Mouse (Mus musculus) forebrain, embryonic 10.5 days (tissue): ENCODE measurements around the gene Siglec1. TPM values are rescaled to one million over a fixed set of nuclear protein-coding genes. Genes with fewer than 3 reads are reported as not detected.

Experiments
- microRNA-seq: library from miRNA; unstranded; fragments of <30 nt; microRNA quantifications from one replicate; pipeline ENCODE4, GENCODE M21; 2017
- polyA plus RNA-seq: library from polyadenylated mRNA; unstranded; fragments of >200 nt; fragmentation: Nextera tagmentation; extraction: Ambion mirVana; gene quantifications from 2 replicates; pipeline ENCODE4 v1.2.1, GENCODE M21; 2016

Siglec1 gene
- polyA plus RNA-seq, 1 experiment from 2014 or later, result 0.12 TPM

Small RNA genes lying within 50 kb of the gene (microRNA-seq; reads per million reads assigned to microRNA genes)
- not detected for gene Mir6973b

Other genes with a start within 250 kb of the Siglec1 start
- gene 4930402H24Rik, start 180.4 kb downstream of the Siglec1 start, polyA plus RNA-seq, result 23.9 and 24.3 TPM in 2 replicates
- gene Atrn, start 180.3 kb downstream of the Siglec1 start, polyA plus RNA-seq, result 5.4 and 6.6 TPM in 2 replicates
- 3.1 and 3.3 TPM in 2 replicates for gene Gfra4, start 43.7 kb downstream of the Siglec1 start, polyA plus RNA-seq
- 0.63 TPM in 1 of 2 replicates, not detected in the other for gene Adam33, start 23.0 kb downstream of the Siglec1 start, polyA plus RNA-seq
- 8.4 and 8.7 TPM in 2 replicates for gene Hspa12b, start 40.5 kb upstream of the Siglec1 start, polyA plus RNA-seq
- not detected in 2 replicates for gene Gm11037, start 46.7 kb upstream of the Siglec1 start, polyA plus RNA-seq
- 128 and 129 TPM in 2 replicates for gene 1700037H04Rik, start 73.3 kb upstream of the Siglec1 start, polyA plus RNA-seq
- gene Cenpb, start 93.3 kb upstream of the Siglec1 start, polyA plus RNA-seq, result 8.9 and 10.0 TPM in 2 replicates
- gene Cdc25b, start 100.2 kb upstream of the Siglec1 start, polyA plus RNA-seq, result 65.9 and 79.3 TPM in 2 replicates
- gene Spef1, start 100.5 kb upstream of the Siglec1 start, polyA plus RNA-seq, result 4.4 and 4.6 TPM in 2 replicates
- gene Ap5s1, start 120.3 kb upstream of the Siglec1 start, polyA plus RNA-seq, result 23.2 and 26.9 TPM in 2 replicates
- gene Mavs, start 147.3 kb upstream of the Siglec1 start, polyA plus RNA-seq, result 19.7 and 20.1 TPM in 2 replicates
- 38.9 and 44.8 TPM in 2 replicates for gene Pank2, start 175.7 kb upstream of the Siglec1 start, polyA plus RNA-seq